Mouse (Mus musculus): Measurements from ENCODE around the gene Eml2. TPM values are rescaled to one million over a fixed set of nuclear protein-coding genes. Genes with fewer than 3 reads are reported as not detected.
A peak's percentile ranks its signal among the peaks of the same experiment; 100 is the strongest.

The Eml2 gene
- polyA plus RNA-seq (2015; fragmentation: Nextera tagmentation; extraction: Ambion mirVana) = 17.9 and 21.7 TPM in 2 replicates

DNA sequence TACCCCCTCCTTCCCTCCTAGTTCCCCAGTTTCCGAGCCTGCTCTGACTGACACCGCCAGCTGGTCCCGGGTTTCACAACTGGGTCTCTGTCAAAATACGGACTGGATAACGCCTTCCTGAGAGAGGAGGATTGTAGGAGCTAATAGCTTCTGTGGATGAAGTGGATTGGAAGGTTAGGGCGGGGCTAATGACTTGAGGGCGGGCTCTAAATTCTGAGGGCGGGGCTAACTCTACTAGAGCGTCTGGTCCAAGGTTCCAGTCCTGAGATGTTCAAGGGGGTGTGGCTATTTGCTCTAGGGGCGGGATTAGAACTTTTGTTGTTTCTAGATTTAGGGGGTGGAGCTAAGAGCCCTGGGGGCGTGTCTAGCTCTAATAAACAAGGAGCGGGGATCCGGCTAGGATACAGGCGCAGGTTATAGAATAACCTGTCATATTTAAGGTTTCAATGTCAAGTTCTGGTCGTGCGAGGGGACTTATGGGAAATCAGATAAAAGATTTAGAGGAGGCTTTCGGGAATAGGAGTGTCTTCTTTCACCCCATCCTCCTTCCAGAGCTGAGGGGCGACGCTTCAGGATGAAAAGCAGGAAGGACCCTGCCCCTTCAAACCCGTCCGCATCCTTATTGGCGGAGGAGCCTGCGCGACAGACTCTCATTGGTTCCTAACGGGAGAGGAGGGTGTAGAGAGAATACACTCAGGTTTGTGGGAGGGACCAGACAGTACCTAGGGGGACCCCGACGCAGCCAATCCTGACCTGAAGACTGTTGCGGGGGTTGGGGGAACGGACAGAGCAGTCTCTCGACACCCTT lies at the start of gene Eml2:
Gene Eml2, plus strand, starts transcription at position 714 of the 808 bp plus-strand sequence.
- peaks cover 37% of the 10 kb centered on the region for H3K27me3 ChIP-seq (replicated peaks; ENCODE audit: insufficient read depth, low read length)
- WGBS = 2% methylated on average over 30 of the region's 30 CpGs
- H3K36me3 ChIP-seq (ENCODE audit: insufficient read depth, low read length) = no peaks in the 10 kb centered on the region
- no peak within 1 kb of the TSS for H3K27ac ChIP-seq (ENCODE audit: low read length)
- peaks cover 14% of the 10 kb centered on the region; the same call in 1 of the 2 replicates for H3K4me1 ChIP-seq (ENCODE audit: insufficient read depth, low read depth, low read length)
- H3K4me3 ChIP-seq (ENCODE audit: low read depth, low read length) = no peak within 1 kb of the TSS
- H3K9me3 ChIP-seq (ENCODE audit: low read length) = no peaks in the 10 kb centered on the region
- TF ChIP-seq CTCF (IDR thresholded peaks at IDR 0.05) (no peak), EP300 (IDR thresholded peaks at IDR 0.05) (no peak)
- no peak within 1 kb of the TSS for H3K4me2 ChIP-seq (replicated peaks; ENCODE audit: low read depth, low read length)
- DNase-seq (ENCODE audit: low spot score) = peak; percentile 62
- H3K9ac ChIP-seq (replicated peaks; ENCODE audit: low read depth) = no peak within 1 kb of the TSS
- peak; percentile 27 for ATAC-seq

DNA sequence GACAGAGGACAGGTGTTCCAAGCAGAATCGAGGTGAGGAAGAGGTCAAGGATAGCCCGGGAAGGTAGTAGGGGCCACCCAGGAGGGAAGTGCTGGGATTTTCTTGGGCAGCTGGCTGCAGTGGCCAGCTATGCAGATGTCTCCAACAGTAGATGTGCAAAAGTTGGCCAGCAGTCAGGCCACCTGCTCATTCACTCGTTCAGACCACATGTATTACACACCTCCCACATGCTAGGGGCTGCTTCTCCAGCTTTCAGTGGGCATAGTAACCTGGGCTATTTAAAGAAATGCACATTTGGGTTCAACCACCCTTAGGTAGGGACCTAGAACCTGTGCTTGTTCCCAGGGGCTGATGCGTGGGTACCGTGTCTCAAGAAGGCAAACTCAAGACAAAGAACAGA lies 48.5 kb upstream of the Eml2 start:
- no peak overlapping the region for H3K9ac ChIP-seq (replicated peaks; ENCODE audit: low read depth)
- no peaks in the 10 kb centered on the region for H3K27me3 ChIP-seq (replicated peaks; ENCODE audit: insufficient read depth, low read length)
- no peak for DNase-seq (ENCODE audit: low spot score)
- H3K27ac ChIP-seq (ENCODE audit: low read length) = no peak overlapping the region
- H3K4me2 ChIP-seq (replicated peaks; ENCODE audit: low read depth, low read length) = no peak overlapping the region
- H3K4me1 ChIP-seq (ENCODE audit: insufficient read depth, low read depth, low read length) = peaks cover 5% of the 10 kb centered on the region; the same call in 1 of the 2 replicates
- H3K4me3 ChIP-seq (ENCODE audit: low read depth, low read length) = no peak overlapping the region
- H3K36me3 ChIP-seq (ENCODE audit: insufficient read depth, low read length) = no peaks in the 10 kb centered on the region
- ATAC-seq = no peak
- 82% methylated on average over 5 of the region's 5 CpGs for WGBS
- H3K9me3 ChIP-seq (ENCODE audit: low read length) = no peaks in the 10 kb centered on the region
- no peak for TF ChIP-seq EP300 (IDR thresholded peaks at IDR 0.05)
- no peak for TF ChIP-seq CTCF (IDR thresholded peaks at IDR 0.05)

DNA sequence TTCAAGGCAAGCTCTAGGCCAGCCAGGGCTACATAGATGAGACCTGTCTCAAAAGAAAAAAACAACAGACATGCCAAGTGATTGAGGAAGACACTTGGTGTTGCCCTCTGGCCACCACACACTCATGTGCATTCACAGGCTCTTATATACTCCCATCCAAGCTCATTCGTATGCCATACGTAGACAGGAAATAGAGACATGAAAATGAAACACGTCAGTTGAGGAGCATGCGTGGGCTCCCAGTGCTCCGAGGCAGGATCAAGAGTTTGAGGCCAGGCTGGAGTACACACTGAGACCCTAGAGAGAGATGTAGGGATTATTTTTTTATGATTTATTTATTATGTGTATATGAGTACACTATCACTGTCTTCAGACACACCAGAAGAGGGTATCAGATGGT lies 46.8 kb upstream of the Eml2 start:
- peaks cover 5% of the 10 kb centered on the region; the same call in 1 of the 2 replicates for H3K4me1 ChIP-seq (ENCODE audit: insufficient read depth, low read depth, low read length)
- TF ChIP-seq EP300 (IDR thresholded peaks at IDR 0.05) (no peak), CTCF (IDR thresholded peaks at IDR 0.05) (no peak)
- DNase-seq (ENCODE audit: low spot score) = no peak
- no peak overlapping the region for H3K27ac ChIP-seq (ENCODE audit: low read length)
- no peak overlapping the region for H3K4me2 ChIP-seq (replicated peaks; ENCODE audit: low read depth, low read length)
- WGBS = 85% methylated on average over 5 of the region's 5 CpGs
- no peak overlapping the region for H3K4me3 ChIP-seq (ENCODE audit: low read depth, low read length)
- no peak overlapping the region for H3K9ac ChIP-seq (replicated peaks; ENCODE audit: low read depth)
- no peaks in the 10 kb centered on the region for H3K27me3 ChIP-seq (replicated peaks; ENCODE audit: insufficient read depth, low read length)
- ATAC-seq = no peak
- no peaks in the 10 kb centered on the region for H3K36me3 ChIP-seq (ENCODE audit: insufficient read depth, low read length)
- no peaks in the 10 kb centered on the region for H3K9me3 ChIP-seq (ENCODE audit: low read length)

DNA sequence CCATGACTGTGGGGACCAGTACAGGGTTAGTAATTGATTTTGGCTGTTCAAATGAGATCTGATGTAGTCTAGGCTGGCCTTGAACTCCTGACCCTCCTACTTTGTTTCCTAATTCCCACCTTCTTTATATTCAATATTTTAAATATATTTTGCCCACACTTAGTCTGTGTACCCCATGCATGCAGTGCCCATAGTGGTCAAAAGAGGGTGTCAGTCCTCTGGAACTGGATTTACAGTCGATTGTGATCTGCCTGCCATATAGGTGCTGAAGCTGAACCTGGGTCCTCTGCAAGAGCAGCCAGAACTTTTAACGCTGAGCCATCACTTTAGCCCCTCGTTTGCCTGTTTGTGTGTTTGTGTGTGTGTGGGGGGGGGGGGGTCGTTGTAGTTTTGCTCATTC lies 45.6 kb upstream of the Eml2 start:
- TF ChIP-seq EP300 (IDR thresholded peaks at IDR 0.05) (no peak), CTCF (IDR thresholded peaks at IDR 0.05) (peak; percentile 49)
- DNase-seq (ENCODE audit: low spot score) (no peak), ATAC-seq (no peak)
- H3K9me3 ChIP-seq (ENCODE audit: low read length) = no peaks in the 10 kb centered on the region
- WGBS = 23% methylated on average over 4 of the region's 4 CpGs
- H3K27ac ChIP-seq (ENCODE audit: low read length) = peak overlapping the region; percentile 74
- H3K4me3 ChIP-seq (ENCODE audit: low read depth, low read length) = peak overlapping the region; percentile 23; the same call in 1 of the 2 replicates
- H3K4me2 ChIP-seq (replicated peaks; ENCODE audit: low read depth, low read length) = peak overlapping the region; percentile 67
- peaks cover 5% of the 10 kb centered on the region; the same call in 1 of the 2 replicates for H3K4me1 ChIP-seq (ENCODE audit: insufficient read depth, low read depth, low read length)
- no peak overlapping the region for H3K9ac ChIP-seq (replicated peaks; ENCODE audit: low read depth)
- no peaks in the 10 kb centered on the region for H3K36me3 ChIP-seq (ENCODE audit: insufficient read depth, low read length)
- no peaks in the 10 kb centered on the region for H3K27me3 ChIP-seq (replicated peaks; ENCODE audit: insufficient read depth, low read length)

DNA sequence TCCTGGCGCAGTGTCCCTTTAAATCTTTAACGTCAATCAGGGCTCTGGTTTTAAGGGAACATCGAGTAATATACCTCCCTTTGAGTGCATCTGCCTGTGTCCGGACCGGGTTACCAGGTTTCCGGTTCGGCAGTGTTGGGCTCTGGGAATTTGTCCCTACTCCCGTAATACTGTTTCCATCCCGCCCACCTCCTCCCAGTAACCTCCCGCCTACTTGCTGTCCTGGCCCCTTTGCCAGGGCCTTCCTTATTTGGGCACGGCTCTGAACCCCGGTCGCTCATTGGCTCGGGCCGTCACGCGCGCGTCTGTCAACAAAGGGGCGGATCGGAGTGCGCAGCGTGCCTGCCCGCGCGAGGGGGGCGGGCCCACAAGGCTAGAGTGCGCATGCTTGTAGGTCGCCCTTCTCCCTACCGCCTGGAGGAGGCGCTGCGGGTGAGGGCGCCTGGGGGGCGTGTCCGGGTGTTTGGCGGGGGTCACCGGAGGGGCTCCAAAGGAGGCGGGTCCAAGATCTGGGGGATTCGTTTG lies 44.8 kb upstream of the Eml2 start:
- Histone ChIP-seq H3K4me3 (ENCODE audit: low read depth, low read length) (peak overlapping the region; percentile 41), H3K36me3 (ENCODE audit: insufficient read depth, low read length) (peaks cover 3% of the 10 kb centered on the region; the same call in 1 of the 2 replicates), H3K9me3 (ENCODE audit: low read length) (no peaks in the 10 kb centered on the region), H3K27ac (ENCODE audit: low read length) (peak overlapping the region; percentile 74), H3K4me1 (ENCODE audit: insufficient read depth, low read depth, low read length) (peaks cover 5% of the 10 kb centered on the region; the same call in 1 of the 2 replicates), H3K9ac (replicated peaks; ENCODE audit: low read depth) (peak overlapping the region; percentile 26; the same call in 1 of the 2 replicates), H3K27me3 (replicated peaks; ENCODE audit: insufficient read depth, low read length) (no peaks in the 10 kb centered on the region), H3K4me2 (replicated peaks; ENCODE audit: low read depth, low read length) (peak overlapping the region; percentile 67)
- WGBS = 0% methylated on average over 39 of the region's 39 CpGs
- ATAC-seq = peak; percentile 99
- DNase-seq (ENCODE audit: low spot score) = peak; percentile 100
- TF ChIP-seq CTCF (IDR thresholded peaks at IDR 0.05) = peak; percentile 94
- peak; percentile 71 for TF ChIP-seq EP300 (IDR thresholded peaks at IDR 0.05)

DNA sequence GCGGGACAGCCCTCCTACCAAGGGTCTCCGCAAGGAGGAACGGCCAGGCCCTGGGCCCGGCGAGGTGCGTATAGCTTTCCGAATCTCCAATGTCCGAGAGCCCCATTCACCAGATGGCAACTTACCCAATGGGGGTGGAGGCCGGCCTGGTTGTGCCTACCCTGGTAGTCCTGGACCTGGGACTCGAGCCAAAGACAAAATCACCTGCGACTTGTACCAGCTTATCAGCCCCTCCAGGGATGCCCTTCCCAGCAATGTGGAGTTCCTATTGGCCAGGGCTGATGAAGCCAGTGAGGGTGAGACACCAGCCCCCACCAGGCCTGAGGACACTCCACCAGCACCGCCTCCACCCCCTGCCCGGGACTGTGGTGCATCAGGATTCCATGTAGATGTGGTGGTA lies 40.1 kb upstream of the Eml2 start:
- H3K9ac ChIP-seq (replicated peaks; ENCODE audit: low read depth) = no peak overlapping the region
- H3K4me3 ChIP-seq (ENCODE audit: low read depth, low read length) = no peak overlapping the region
- H3K36me3 ChIP-seq (ENCODE audit: insufficient read depth, low read length) = peaks cover 13% of the 10 kb centered on the region; the same call in 1 of the 2 replicates
- DNase-seq (ENCODE audit: low spot score) (no peak), ATAC-seq (no peak)
- peaks cover 5% of the 10 kb centered on the region; the same call in 1 of the 2 replicates for H3K4me1 ChIP-seq (ENCODE audit: insufficient read depth, low read depth, low read length)
- WGBS = 93% methylated on average over 13 of the region's 13 CpGs
- H3K27ac ChIP-seq (ENCODE audit: low read length) = no peak overlapping the region
- no peak overlapping the region for H3K4me2 ChIP-seq (replicated peaks; ENCODE audit: low read depth, low read length)
- TF ChIP-seq CTCF (IDR thresholded peaks at IDR 0.05) (no peak), EP300 (IDR thresholded peaks at IDR 0.05) (no peak)
- no peaks in the 10 kb centered on the region for H3K9me3 ChIP-seq (ENCODE audit: low read length)
- no peaks in the 10 kb centered on the region for H3K27me3 ChIP-seq (replicated peaks; ENCODE audit: insufficient read depth, low read length)
